Mouse (Mus musculus): Measurements from ENCODE around the gene Kank2. TPM values are rescaled to one million over a fixed set of nuclear protein-coding genes. Genes with fewer than 3 reads are reported as not detected.

Gene Kank2
- polyA plus RNA-seq, 1 experiment = 1.7 TPM

- WGBS = 83% methylated on average over 13 of the region's 13 CpGs
- Histone ChIP-seq H3K4me3 (replicated peaks; ENCODE audit: control insufficient read depth, low read depth, low read length) (no peak overlapping the region), H3K4me1 (ENCODE audit: control insufficient read depth, insufficient read depth, low read length) (peaks cover 2% of the 10 kb centered on the region; the same call in 1 of the 2 replicates), H3K27ac (ENCODE audit: control insufficient read depth, insufficient read depth, low read depth, low read length, poor library complexity) (no peak overlapping the region)
- TF ChIP-seq POLR2A (IDR thresholded peaks at IDR 0.05; ENCODE audit: borderline replicate concordance, control insufficient read depth, low read depth, low read length) = no peak
- TF ChIP-seq CTCF (IDR thresholded peaks at IDR 0.05; ENCODE audit: control insufficient read depth, insufficient read depth, low read length) = no peak
These were observed 29.8 kb downstream of the Kank2 start for GRCm38 (mm10) chr9:21768511-21769411.

- Histone ChIP-seq H3K27ac (ENCODE audit: control insufficient read depth, insufficient read depth, low read depth, low read length, poor library complexity) (no peak overlapping the region), H3K4me3 (replicated peaks; ENCODE audit: control insufficient read depth, low read depth, low read length) (no peak overlapping the region), H3K4me1 (ENCODE audit: control insufficient read depth, insufficient read depth, low read length) (peaks cover 2% of the 10 kb centered on the region; the same call in 1 of the 2 replicates)
- WGBS = 84% methylated on average over 11 of the region's 11 CpGs
- TF ChIP-seq POLR2A (IDR thresholded peaks at IDR 0.05; ENCODE audit: borderline replicate concordance, control insufficient read depth, low read depth, low read length) (no peak), CTCF (IDR thresholded peaks at IDR 0.05; ENCODE audit: control insufficient read depth, insufficient read depth, low read length) (no peak)
These were observed 30.6 kb downstream of the Kank2 start for GRCm38 (mm10) chr9:21767896-21768295.

- 60% methylated on average over 6 of the region's 6 CpGs for WGBS
- no peak overlapping the region for H3K27ac ChIP-seq (ENCODE audit: control insufficient read depth, insufficient read depth, low read depth, low read length, poor library complexity)
These were observed 34.2 kb downstream of the Kank2 start for GRCm38 (mm10) chr9:21764084-21764999.

GRCm38 (mm10) chr9:21762135-21762534, 36.4 kb downstream of the Kank2 start:
- no peak overlapping the region for H3K4me3 ChIP-seq (replicated peaks; ENCODE audit: control insufficient read depth, low read depth, low read length)
- no peak for TF ChIP-seq CTCF (IDR thresholded peaks at IDR 0.05; ENCODE audit: control insufficient read depth, insufficient read depth, low read length)
- TF ChIP-seq POLR2A (IDR thresholded peaks at IDR 0.05; ENCODE audit: borderline replicate concordance, control insufficient read depth, low read depth, low read length) = no peak
- H3K27ac ChIP-seq (ENCODE audit: control insufficient read depth, insufficient read depth, low read depth, low read length, poor library complexity) = no peak overlapping the region
- peaks cover 5% of the 10 kb centered on the region; the same call in 1 of the 2 replicates for H3K4me1 ChIP-seq (ENCODE audit: control insufficient read depth, insufficient read depth, low read length)

More at GRCm38 (mm10) chr9:21764084-21764999, 34.2 kb downstream of the Kank2 start:
- no peak for TF ChIP-seq POLR2A (IDR thresholded peaks at IDR 0.05; ENCODE audit: borderline replicate concordance, control insufficient read depth, low read depth, low read length)
- TF ChIP-seq CTCF (IDR thresholded peaks at IDR 0.05; ENCODE audit: control insufficient read depth, insufficient read depth, low read length) = no peak
- Histone ChIP-seq H3K4me3 (replicated peaks; ENCODE audit: control insufficient read depth, low read depth, low read length) (no peak overlapping the region), H3K4me1 (ENCODE audit: control insufficient read depth, insufficient read depth, low read length) (peaks cover 3% of the 10 kb centered on the region; the same call in 1 of the 2 replicates)

- H3K4me1 ChIP-seq (ENCODE audit: control insufficient read depth, insufficient read depth, low read length) = peaks cover 5% of the 10 kb centered on the region; the same call in 1 of the 2 replicates
- under 1% methylated on average over 54 of the region's 54 CpGs for WGBS
- H3K27ac ChIP-seq (ENCODE audit: control insufficient read depth, insufficient read depth, low read depth, low read length, poor library complexity) = peak within 1 kb of the TSS; percentile 68
- TF ChIP-seq POLR2A (IDR thresholded peaks at IDR 0.05; ENCODE audit: borderline replicate concordance, control insufficient read depth, low read depth, low read length) (peak; percentile 87), CTCF (IDR thresholded peaks at IDR 0.05; ENCODE audit: control insufficient read depth, insufficient read depth, low read length) (no peak)
- H3K4me3 ChIP-seq (replicated peaks; ENCODE audit: control insufficient read depth, low read depth, low read length) = peak within 1 kb of the TSS; percentile 93
These were observed 38.1 kb downstream of the Kank2 start, which contains the start of gene Spc24 for GRCm38 (mm10) chr9:21760155-21761088. Spc24 (minus strand) TSS chr9:21760303.

- TF ChIP-seq POLR2A (IDR thresholded peaks at IDR 0.05; ENCODE audit: borderline replicate concordance, control insufficient read depth, low read depth, low read length) (no peak), CTCF (IDR thresholded peaks at IDR 0.05; ENCODE audit: control insufficient read depth, insufficient read depth, low read length) (no peak)
- H3K4me3 ChIP-seq (replicated peaks; ENCODE audit: control insufficient read depth, low read depth, low read length) = peak overlapping the region; percentile 93
- H3K4me1 ChIP-seq (ENCODE audit: control insufficient read depth, insufficient read depth, low read length) = peaks cover 5% of the 10 kb centered on the region; the same call in 1 of the 2 replicates
- peak overlapping the region; percentile 68 for H3K27ac ChIP-seq (ENCODE audit: control insufficient read depth, insufficient read depth, low read depth, low read length, poor library complexity)
- WGBS = under 1% methylated on average over 20 of the region's 20 CpGs
These were observed 38.8 kb downstream of the Kank2 start for GRCm38 (mm10) chr9:21759718-21760117.
